Mouse (Mus musculus) heart, embryonic 10.5 days (tissue): Measurements from ENCODE around the gene Mad1l1. TPM values are rescaled to one million over a fixed set of nuclear protein-coding genes. Genes with fewer than 3 reads are reported as not detected.
A peak's percentile ranks its signal among the peaks of the same experiment; 100 is the strongest.
"Not testable (repeated sequence)": the region's sequence is repeated elsewhere in the genome, so short reads cannot be mapped to it uniquely, and the experiment has no call there.

Source experiments
- DNase-seq: peaks from one replicate; pipeline ENCODE4 v3.0.0-alpha.2; 2017; ENCODE audit warnings: low spot score
- H3K27ac ChIP-seq: fragments of 300-500 bp; sonication (generic); 2 replicates; pipeline ENCODE4 v1.5.1; 2016; ENCODE audit warnings: mild to moderate bottlenecking
- H3K27me3 ChIP-seq: fragments of 300-500 bp; sonication (generic); 2 replicates; pipeline ENCODE4 v1.6.1; 2016; ENCODE audit warnings: mild to moderate bottlenecking; ENCODE audit not compliant: poor library complexity, insufficient read depth, severe bottlenecking
- H3K36me3 ChIP-seq: fragments of 300-500 bp; sonication (generic); 2 replicates; pipeline ENCODE4 v1.6.1; 2016; ENCODE audit warnings: mild to moderate bottlenecking, moderate library complexity
- H3K4me1 ChIP-seq: fragments of 300-500 bp; sonication (generic); 2 replicates; pipeline ENCODE4 v1.6.1; 2016; ENCODE audit warnings: mild to moderate bottlenecking
- H3K4me3 ChIP-seq: fragments of 300-500 bp; sonication (generic); 2 replicates; pipeline ENCODE4 v1.5.1; 2016; ENCODE audit warnings: mild to moderate bottlenecking, moderate library complexity
- H3K9me3 ChIP-seq: fragments of 300-500 bp; sonication (generic); 2 replicates; pipeline ENCODE4 v1.6.1; 2016; ENCODE audit warnings: mild to moderate bottlenecking, moderate library complexity
- WGBS: fragments of 180-500 bp; shearing (Covaris S2); methylation state at CpG from one replicate; pipeline ENCODE4 v1.1.7; 2016; 5-methylcytosine and 5-hydroxymethylcytosine counted together
- polyA plus RNA-seq: library from polyadenylated mRNA; unstranded; fragments of >200 nt; fragmentation: Nextera tagmentation; extraction: Ambion mirVana; gene quantifications from 2 replicates; pipeline ENCODE4 v1.2.1, GENCODE M21; 2016

The Mad1l1 gene
- polyA plus RNA-seq, result 34.4 and 43.5 TPM in 2 replicates

DNA sequence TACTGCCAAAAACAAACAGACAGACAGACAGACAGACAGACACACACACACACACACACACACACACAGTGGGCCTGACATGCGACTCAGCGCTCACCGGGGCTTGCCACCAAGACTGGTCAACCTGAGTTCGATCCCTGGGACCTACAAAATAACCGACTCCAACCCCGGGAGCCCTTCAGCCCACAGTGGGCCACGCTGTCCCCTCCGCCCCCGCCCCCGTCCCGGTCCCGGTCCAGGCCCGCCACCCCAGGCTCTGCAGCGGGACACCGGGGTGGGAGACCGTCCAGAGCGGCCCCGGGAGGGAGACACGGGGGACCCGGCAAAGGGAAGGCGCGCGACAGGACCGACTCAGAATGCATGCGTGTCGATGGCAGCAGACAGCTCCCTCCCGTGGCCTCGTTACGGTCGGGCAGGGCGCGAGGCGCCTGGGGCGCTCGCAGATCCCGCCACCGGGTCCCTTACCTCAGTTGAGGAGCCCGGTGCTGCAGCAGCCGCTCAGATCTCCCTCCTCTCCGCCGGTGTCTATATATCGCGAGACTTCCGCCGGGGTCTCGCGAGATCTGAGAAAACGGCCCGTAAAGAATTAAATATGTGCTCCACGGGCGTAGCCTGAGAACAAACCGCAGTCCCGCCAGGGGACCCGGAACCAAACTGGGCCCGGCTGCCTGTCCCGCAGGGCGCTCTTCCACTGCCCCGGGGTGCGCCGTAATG lies at the start of gene Mad1l1, which contains the start of gene Nudt1:
TSS of gene Mad1l1 (minus strand) at position 511 of the 714 bp plus-strand sequence.
TSS of gene Nudt1 (plus strand) at position 615 of the 714 bp plus-strand sequence.
- Histone ChIP-seq H3K4me3 (peak within 1 kb of the TSS; percentile 98), H3K9me3 (no peaks in the 10 kb centered on the region), H3K36me3 (peaks cover 3% of the 10 kb centered on the region; the same call in 1 of the 2 replicates), H3K27me3 (no peaks in the 10 kb centered on the region), H3K27ac (peak within 1 kb of the TSS; percentile 95), H3K4me1 (peaks cover 34% of the 10 kb centered on the region)
- WGBS, result under 1% methylated on average over 60 of the region's 60 CpGs
- DNase-seq, result peak; percentile 96

- H3K27me3 ChIP-seq, result no peaks in the 10 kb centered on the region
- whole genome bisulfite sequencing, result 50% methylated on average over 6 of the region's 6 CpGs
- H3K36me3 ChIP-seq, result peaks cover 4% of the 10 kb centered on the region
- DNase-seq, result no peak
- H3K9me3 ChIP-seq, result no peaks in the 10 kb centered on the region
- H3K27ac ChIP-seq, result peak overlapping the region; percentile 45; the same call in 1 of the 2 replicates
- peaks cover 39% of the 10 kb centered on the region for H3K4me1 ChIP-seq
- no peak overlapping the region for H3K4me3 ChIP-seq
These were observed 49.3 kb upstream of the Mad1l1 start for GRCm38 (mm10) chr5:140370446-140371254.

- 62% methylated on average over 2 of the region's 2 CpGs for WGBS
- no peaks in the 10 kb centered on the region for H3K27me3 ChIP-seq
- no peak overlapping the region for H3K4me3 ChIP-seq
- no peaks in the 10 kb centered on the region for H3K9me3 ChIP-seq
- peak overlapping the region; percentile 24; the same call in 1 of the 2 replicates for H3K27ac ChIP-seq
- DNase-seq, result no peak
- peaks cover 9% of the 10 kb centered on the region for H3K36me3 ChIP-seq
- H3K4me1 ChIP-seq, result peaks cover 35% of the 10 kb centered on the region
These were observed 48.1 kb upstream of the Mad1l1 start for GRCm38 (mm10) chr5:140369466-140369865.

GRCm38 (mm10) chr5:140368926-140369325 lies 47.6 kb upstream of the Mad1l1 start:
- no peak overlapping the region for H3K4me3 ChIP-seq
- DNase-seq, result no peak
- WGBS, result 87% methylated on average over 4 of the region's 4 CpGs

GRCm38 (mm10) chr5:140368126-140368525 lies 46.8 kb upstream of the Mad1l1 start:
- 80% methylated on average over 2 of the region's 2 CpGs for whole genome bisulfite sequencing
- not testable (repeated sequence) for H3K27ac ChIP-seq, H3K27me3 ChIP-seq, H3K4me3 ChIP-seq, H3K9me3 ChIP-seq, DNase-seq
- peaks cover 24% of the 10 kb centered on the region for H3K4me1 ChIP-seq
- peaks cover 18% of the 10 kb centered on the region for H3K36me3 ChIP-seq

More at GRCm38 (mm10) chr5:140368926-140369325, 47.6 kb upstream of the Mad1l1 start:
- Histone ChIP-seq H3K27me3 (no peaks in the 10 kb centered on the region), H3K9me3 (no peaks in the 10 kb centered on the region), H3K27ac (no peak overlapping the region), H3K4me1 (peaks cover 29% of the 10 kb centered on the region), H3K36me3 (peaks cover 10% of the 10 kb centered on the region)

DNA sequence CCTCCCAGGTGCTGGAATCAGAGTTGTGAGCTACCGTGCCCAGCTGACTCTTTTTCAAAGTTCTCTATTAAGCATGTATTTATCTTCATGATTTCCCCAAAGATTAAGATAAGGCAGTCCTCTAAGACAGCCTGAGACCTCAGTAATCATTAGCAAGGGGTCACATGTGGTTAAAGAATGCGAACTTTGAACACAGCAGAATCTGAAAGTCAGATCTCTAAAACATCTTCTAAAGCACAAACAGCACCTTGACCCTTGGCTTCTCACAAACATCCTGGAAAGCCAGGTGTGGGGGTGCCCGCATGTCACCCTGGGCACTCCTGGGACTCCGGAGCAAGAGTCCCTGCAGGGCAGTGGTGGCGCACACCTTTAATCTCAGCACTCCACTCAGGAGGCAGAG lies 43.1 kb upstream of the Mad1l1 start:
- DNase-seq, result no peak
- Histone ChIP-seq H3K27ac (no peak overlapping the region), H3K4me3 (no peak overlapping the region), H3K27me3 (no peaks in the 10 kb centered on the region), H3K4me1 (peaks cover 2% of the 10 kb centered on the region; the same call in 1 of the 2 replicates), H3K9me3 (no peaks in the 10 kb centered on the region), H3K36me3 (peaks cover 26% of the 10 kb centered on the region)
- WGBS, result 92% methylated on average over 5 of the region's 5 CpGs

- peaks cover 55% of the 10 kb centered on the region for H3K36me3 ChIP-seq
These were observed 38.8 kb upstream of the Mad1l1 start for GRCm38 (mm10) chr5:140359930-140360674.

GRCm38 (mm10) chr5:140357466-140357865 lies 36.1 kb upstream of the Mad1l1 start:
- Histone ChIP-seq H3K27me3 (no peaks in the 10 kb centered on the region), H3K4me3 (no peak overlapping the region), H3K9me3 (no peaks in the 10 kb centered on the region), H3K27ac (no peak overlapping the region), H3K4me1 (0 out of 2 replicates have a peak, but pooled peaks cover 3% of the 10 kb centered on the region), H3K36me3 (peaks cover 70% of the 10 kb centered on the region)
- 77% methylated on average over 3 of the region's 3 CpGs for WGBS
- DNase-seq, result no peak

More at GRCm38 (mm10) chr5:140359930-140360674, 38.8 kb upstream of the Mad1l1 start:
- Histone ChIP-seq H3K4me3 (no peak overlapping the region), H3K27ac (no peak overlapping the region), H3K27me3 (no peaks in the 10 kb centered on the region), H3K4me1 (0 out of 2 replicates have a peak, but pooled peaks cover 3% of the 10 kb centered on the region), H3K9me3 (no peaks in the 10 kb centered on the region)
- 80% methylated on average over 14 of the region's 14 CpGs for WGBS
- no peak for DNase-seq

DNA sequence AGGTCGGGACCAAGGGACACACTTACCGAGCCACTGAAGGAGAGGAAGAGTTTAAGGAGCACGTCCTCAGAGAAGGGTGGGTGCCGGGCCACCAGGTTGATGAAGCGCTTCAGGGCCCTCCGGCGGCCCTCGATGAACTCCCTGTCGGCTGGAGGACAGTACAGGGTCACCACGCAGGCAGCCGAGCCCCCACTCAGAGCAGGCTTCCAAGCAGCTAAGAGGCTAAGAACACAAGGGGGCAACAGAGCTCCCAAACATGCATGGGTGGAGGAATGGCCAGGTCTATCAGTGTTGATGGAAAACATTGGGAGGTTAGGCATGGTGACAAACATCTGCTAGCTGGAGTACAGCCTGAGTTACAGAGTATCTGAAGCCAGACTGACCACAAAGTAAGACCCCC lies 34.6 kb upstream of the Mad1l1 start:
- no peak overlapping the region for H3K27ac ChIP-seq
- H3K27me3 ChIP-seq, result no peaks in the 10 kb centered on the region
- 0 out of 2 replicates have a peak, but pooled peaks cover 3% of the 10 kb centered on the region for H3K4me1 ChIP-seq
- no peak for DNase-seq
- H3K9me3 ChIP-seq, result no peaks in the 10 kb centered on the region
- WGBS, result 88% methylated on average over 11 of the region's 11 CpGs
- no peak overlapping the region for H3K4me3 ChIP-seq
- H3K36me3 ChIP-seq, result peaks cover 85% of the 10 kb centered on the region

GRCm38 (mm10) chr5:140352352-140352751 lies 31.0 kb upstream of the Mad1l1 start:
- Histone ChIP-seq H3K4me1 (no peaks in the 10 kb centered on the region), H3K27me3 (no peaks in the 10 kb centered on the region), H3K27ac (no peak overlapping the region), H3K4me3 (no peak overlapping the region), H3K36me3 (peaks cover 79% of the 10 kb centered on the region), H3K9me3 (no peaks in the 10 kb centered on the region)
- no peak for DNase-seq
- WGBS, result 96% methylated on average over 6 of the region's 6 CpGs

DNA sequence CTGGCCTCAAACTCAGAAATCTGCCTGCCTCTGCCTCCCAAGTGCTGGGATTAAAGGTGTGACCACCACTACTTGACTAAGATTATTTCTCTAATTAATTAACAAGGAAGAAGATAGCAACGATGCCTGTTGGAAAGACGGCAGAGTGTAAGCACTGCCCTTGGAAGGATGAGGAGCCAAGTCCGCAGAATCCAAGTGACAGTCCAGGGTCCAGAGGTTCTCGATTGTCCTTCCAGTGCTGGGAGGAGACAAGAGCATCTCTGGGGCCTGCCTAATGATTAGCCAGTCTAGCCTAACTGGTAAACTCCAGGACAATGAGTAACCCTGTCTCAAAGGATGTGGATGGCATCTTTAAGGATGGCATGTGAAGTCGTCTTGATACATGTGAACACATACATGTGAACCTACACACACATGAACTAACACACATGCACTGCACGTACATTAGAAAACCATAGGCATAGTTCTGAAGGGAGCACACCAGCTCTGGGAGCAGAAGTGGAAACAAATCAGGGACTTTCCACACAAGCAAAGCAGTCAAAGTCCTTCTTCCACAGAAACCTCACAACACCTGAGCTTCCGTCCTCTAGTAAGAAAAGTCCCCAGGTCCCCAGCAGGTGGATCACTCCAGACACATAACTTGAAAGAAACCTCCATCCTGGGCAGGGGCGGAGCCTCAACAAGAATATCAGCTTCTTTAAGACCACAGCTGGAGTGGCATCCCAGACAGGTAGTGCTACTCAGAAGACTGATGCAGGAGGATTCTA lies 29.6 kb upstream of the Mad1l1 start:
- H3K4me3 ChIP-seq, result no peak overlapping the region
- H3K27me3 ChIP-seq, result no peaks in the 10 kb centered on the region
- no peaks in the 10 kb centered on the region for H3K9me3 ChIP-seq
- H3K27ac ChIP-seq, result no peak overlapping the region
- no peak for DNase-seq
- peaks cover 77% of the 10 kb centered on the region for H3K36me3 ChIP-seq
- 90% methylated on average over 8 of the region's 8 CpGs for WGBS
- H3K4me1 ChIP-seq, result peaks cover 6% of the 10 kb centered on the region; the same call in 1 of the 2 replicates

- WGBS, result 93% methylated on average over 9 of the region's 9 CpGs
- DNase-seq, result no peak
- peaks cover 78% of the 10 kb centered on the region for H3K36me3 ChIP-seq
These were observed 28.5 kb upstream of the Mad1l1 start for GRCm38 (mm10) chr5:140349882-140350281.

More at GRCm38 (mm10) chr5:140349882-140350281, 28.5 kb upstream of the Mad1l1 start:
- Histone ChIP-seq H3K4me3 (no peak overlapping the region), H3K4me1 (peaks cover 6% of the 10 kb centered on the region; the same call in 1 of the 2 replicates), H3K27me3 (no peaks in the 10 kb centered on the region), H3K27ac (no peak overlapping the region), H3K9me3 (no peaks in the 10 kb centered on the region)
